Mouse (Mus musculus) right cerebral cortex, postnatal 10 days (tissue): ENCODE measurements at regions not wholly inside any gene's neighbourhood (a gene's known extent, or its start where the extent isn't known, plus 50 kb on each side); places are given as distances from the start of the nearest gene placed in this dataset.

Experiments used
- DNase-seq, 2 experiments: peaks; one replicate each; pipeline ENCODE4 v3.0.0; 2021; ENCODE audit warnings: low spot score in 2 of 2

GRCm38 (mm10) chr10:92625781-92626180 lies 96.4 kb downstream of the Nedd1 start:
- peak; percentile 24 to 56 for DNase-seq

GRCm38 (mm10) chr10:92615684-92616379 lies 106.4 kb downstream of the Nedd1 start:
- peak in 1 of 2 experiments; percentile 26 for DNase-seq

- no peak for DNase-seq
These were observed 107.9 kb downstream of the Nedd1 start for GRCm38 (mm10) chr10:92614341-92614740.

DNA sequence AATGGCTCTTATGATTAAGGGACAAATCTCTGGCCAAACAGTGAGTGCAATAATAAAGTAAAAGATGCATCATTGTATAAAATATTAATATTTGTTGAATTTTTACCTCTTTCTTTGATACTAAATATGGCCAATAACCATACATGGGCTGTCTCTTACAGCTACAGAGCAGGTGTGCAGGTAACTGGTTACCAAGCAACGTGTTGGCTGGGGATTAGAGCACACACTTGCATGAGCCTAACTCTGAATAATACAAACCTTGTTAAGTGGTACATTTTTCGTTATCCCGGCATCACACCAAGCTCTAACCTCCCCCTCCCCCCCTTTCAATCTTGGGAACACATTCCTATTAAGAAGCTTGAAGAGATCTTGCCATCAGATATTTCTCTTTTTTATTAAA lies 111.2 kb downstream of the Nedd1 start:
- DNase-seq, result no peak

GRCm38 (mm10) chr10:92606761-92607160 lies 115.5 kb downstream of the Nedd1 start:
- DNase-seq, result no peak

DNA sequence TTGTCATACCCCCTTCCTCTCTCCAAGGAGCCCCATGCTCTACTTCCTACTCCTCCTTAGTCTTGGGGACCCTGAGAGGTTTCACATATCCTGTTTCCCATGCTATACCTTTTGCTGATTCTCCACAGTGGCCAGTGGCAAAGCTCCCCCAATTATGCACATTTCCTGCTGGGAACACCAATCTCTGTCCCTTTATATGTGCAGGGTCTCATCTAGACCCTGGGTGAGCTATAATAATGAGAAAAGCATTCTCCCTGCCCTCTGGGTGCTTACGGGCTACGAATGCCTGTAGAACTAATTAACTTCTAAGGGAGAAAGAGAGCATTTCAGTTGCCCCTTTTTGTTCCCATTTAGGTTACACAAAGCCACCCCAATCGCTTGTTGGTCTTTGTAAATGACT lies 116.6 kb downstream of the Nedd1 start:
- no peak for DNase-seq

- DNase-seq, result no peak
These were observed 122.1 kb downstream of the Nedd1 start for GRCm38 (mm10) chr10:92600116-92600515.

DNA sequence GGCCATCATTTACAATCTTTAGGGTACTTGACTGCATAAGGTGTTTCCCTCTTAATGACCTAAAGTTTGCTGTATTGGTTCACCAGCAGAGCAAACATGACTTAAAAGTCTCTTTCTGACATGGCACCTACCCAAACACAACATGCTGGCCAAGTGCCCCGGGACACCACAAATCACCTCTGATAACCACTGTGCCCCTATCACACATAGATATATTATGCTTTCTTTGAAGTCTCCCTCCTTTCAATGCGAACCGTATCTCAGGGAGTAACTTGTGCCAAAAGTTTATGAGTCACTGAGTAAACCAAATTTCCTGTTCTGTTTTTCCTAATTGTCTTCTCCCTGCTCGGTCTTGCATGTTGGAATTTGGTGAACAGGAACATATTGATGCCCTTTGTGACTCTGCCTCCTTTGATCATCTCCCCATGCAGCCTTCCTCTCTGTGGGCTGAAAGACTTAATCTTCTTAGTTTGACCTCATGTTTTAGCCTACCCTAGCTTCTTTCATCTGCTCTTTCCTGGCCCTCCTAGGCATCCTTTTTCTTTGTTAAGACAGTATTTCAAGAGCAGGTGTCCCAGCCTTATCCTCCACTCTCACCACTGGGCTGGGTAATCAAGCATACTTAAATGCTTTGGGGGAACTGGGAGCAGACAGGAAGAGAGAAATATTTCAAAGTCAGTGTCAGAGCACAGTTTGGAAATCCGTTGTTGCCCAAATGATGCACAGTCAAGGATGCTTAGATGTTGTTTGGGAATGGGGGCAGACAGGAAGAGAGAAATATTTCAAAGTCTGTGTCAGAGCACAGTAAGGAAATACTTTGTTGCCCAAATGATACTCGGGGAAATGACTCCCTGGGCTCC lies 126.5 kb downstream of the Nedd1 start:
- DNase-seq, result no peak

GRCm38 (mm10) chr10:92593947-92594460 lies 128.2 kb downstream of the Nedd1 start:
- DNase-seq, result no peak

- no peak for DNase-seq
These were observed 143.3 kb downstream of the Nedd1 start for GRCm38 (mm10) chr10:92578872-92579271.

GRCm38 (mm10) chr10:92570496-92570895 lies 151.7 kb downstream of the Nedd1 start:
- no peak for DNase-seq

DNA sequence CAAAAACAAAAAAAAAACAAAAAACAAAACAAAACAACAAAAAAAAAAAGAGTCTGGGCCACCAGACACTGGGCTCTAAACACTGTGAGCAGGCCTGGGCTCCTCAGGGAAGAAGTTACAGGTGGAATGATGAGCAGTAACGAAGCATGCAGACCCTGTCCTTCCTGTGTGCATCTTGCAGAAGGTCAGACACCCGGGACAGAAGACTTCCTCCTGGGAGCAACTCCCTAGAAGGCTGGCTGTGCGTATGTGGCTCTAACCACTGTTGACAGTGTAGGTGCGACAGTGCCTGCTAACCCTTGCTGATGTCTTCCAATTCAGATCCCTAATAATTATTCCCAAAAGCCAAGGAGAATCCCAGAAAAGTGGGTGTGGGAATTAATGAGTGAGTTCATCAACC lies 164.8 kb downstream of the Nedd1 start:
- DNase-seq, result no peak

DNA sequence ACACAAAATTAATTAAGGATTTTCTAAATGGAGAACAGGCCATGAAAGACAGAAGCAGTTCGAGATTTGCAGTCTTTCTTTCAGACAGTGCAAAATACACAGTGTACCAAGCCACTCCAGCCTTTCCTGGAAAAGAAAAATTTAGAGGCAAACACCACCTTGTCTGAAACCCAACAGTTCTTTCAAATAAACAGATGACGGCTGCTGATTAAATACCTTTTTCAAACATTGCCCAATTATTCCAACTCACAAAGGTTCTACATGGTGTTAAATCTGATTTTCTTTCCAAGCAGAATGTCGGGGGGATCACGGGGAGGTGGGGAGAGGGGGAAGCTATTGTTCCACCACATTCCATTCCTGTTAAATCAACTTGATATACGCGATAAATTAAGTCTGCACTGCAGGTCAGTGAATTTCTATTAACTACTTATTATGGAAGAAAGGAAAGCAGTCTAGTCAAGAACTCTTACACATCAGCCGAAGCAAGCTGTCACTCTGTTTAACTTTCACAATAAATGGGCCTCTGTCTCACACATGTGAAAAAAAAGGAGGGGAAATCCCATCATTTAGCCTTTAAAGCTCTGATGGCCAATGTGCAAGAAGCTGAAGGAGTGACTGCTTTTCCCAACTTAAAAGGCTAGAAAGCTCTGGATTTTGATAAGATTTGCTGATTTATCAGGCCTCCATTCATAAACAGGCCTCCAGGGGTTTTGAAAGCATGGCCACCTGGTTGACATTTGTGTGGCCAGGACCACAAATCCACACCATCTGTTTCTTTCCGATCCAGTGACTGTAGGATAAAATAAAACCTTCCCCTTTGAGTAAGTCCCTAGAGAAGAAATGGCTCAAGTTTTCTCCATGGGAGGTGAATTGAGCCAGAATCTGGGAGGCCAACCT lies 165.4 kb downstream of the Nedd1 start:
- DNase-seq, result no peak

DNA sequence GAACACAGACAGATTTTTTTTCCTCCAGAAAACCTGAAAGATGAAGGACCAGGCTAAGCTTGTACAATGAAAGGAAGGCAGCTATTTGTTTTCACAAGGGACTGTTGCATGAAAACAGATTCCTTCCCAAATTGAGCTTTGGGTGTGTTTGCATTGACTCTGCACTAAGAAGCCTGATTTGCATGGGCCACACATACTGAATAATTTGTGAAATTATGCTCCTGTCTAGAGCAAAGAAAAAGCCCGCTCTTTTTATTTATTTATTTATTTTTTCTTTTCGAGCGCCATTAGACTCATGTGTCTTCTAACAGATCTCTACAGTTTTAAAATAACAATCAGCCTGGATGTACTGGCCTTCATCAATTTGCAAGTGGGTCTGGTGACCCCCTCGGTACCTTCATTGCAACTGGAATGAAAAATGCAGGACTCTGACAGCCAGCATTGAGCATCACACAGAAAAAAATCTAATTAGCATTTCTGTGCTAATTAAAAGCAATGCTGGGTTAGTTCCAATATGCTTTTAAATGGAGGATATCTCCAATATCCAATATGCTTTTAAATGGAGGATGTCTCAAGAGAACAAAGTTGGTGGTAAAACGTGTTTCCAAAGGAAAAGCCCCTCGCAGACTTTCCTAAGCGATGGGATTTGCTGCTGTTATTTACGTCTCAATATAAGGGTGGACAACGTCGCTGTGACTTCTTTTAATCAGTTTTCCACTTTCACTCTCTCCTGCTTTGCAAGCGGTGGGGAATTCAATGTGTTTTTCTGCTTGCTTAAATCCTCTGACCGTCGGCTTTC lies 166.3 kb downstream of the Nedd1 start:
- no peak for DNase-seq

GRCm38 (mm10) chr10:92553966-92554365 lies 168.3 kb downstream of the Nedd1 start:
- no peak for DNase-seq

DNA sequence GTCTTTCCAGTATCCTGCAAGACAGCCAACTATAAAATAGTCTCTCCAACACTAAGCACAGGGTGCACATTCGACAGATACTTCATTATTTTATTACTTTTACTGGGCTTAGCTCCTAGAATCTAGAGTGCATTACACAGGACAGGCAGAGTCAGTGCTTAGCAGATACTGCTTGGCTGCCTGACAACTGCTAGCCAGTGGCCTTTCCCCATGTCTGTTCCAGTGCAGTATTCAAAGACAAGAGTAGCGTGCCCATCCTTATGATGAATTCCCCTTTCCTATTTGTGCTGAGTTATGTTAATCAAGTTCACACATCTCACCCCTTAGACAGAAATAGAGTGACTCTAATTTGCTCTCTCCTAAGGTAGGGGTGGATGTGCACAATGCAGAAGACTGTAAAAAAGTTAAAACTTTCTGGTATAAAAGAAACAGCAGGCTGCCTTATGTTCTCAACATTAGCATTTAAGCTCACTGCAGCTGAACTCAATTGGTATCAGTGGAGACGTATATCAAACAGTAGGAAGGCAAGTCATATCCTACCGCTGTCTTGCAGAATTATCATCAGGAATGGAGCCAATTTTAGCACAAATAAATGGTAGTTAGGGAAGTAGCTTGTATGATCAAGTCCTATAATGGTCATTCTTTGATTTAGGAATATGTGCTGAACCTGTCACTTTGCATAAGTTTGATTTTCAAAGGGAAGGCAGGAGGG lies 173.2 kb downstream of the Nedd1 start:
- DNase-seq, result no peak

- DNase-seq, result no peak
These were observed 183.8 kb downstream of the Nedd1 start for GRCm38 (mm10) chr10:92538433-92538832.

DNA sequence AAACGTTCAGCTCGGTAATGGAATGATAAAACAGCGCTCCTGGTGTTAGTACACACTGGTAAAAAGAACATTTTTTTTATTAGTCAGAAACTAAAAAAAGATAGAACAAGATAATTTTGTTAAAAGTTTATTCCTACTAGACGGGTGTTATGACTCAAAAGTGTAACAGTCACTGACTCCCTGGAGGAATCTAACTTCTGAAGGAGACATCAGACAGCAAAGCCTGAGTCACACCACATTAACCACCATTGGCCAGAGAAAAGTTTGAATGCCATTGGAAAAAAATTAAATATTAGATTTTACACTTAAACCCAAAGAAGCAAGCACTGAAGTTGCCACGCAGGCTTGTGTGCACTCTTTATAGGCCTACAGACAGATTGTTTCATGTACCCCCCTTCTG lies 205.3 kb downstream of the Nedd1 start:
- DNase-seq, result no peak

DNA sequence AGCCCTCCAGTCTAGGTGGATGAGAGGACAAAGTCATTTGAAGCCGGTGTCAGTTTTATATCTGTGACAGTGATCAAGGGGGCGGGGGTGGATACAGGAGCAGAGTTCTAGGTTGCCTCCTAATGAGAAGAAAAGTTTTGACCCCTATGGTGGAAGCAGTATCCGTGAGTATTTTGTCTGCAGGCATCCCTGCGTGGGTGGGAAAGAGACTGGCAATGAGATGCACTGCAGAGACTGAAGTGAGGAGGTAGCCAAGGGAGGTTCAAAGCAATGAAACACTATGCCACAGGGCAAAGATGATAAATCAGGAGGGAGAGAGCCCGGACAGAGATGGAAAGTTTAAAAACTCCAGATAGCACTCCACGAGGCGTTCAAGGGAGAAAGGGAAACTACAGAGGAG lies 210.5 kb downstream of the Nedd1 start:
- DNase-seq, result no peak

DNA sequence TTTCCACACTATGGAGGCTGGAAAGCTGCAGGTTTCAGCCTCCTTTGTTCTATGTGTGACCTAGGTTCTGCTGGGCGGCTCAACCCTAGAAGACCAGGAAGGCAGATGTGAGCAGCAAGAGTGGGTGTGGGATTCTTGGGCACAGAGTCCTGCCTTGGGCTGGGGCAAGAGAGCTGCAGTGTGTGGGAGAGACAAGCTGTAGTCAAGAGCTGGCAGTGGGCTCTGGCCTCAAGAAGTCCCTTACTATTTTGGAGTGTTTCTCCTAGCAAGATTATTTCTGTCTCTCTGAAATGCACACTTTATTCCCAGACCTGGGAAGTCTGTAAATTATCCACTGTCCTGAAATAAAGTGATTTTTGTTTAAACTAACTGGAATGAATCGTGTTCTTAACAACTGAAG lies 211.5 kb downstream of the Nedd1 start:
- peak; percentile 22 to 30 for DNase-seq
